Mouse (Mus musculus) layer of hippocampus, adult 6 months (tissue): ENCODE measurements around the gene Rassf2. TPM values are rescaled to one million over a fixed set of nuclear protein-coding genes. Genes with fewer than 3 reads are reported as not detected.

ENCODE experiments used
- long read RNA-seq, 2 experiments: library from polyadenylated mRNA; unstranded; transcript quantifications; one replicate each; pipeline ENCODE4 v2.0.0; 2019 to 2020
- polyA plus RNA-seq: library from polyadenylated mRNA; unstranded; fragments of <200 nt; fragmentation: Nextera tagmentation; gene quantifications from 2 replicates; pipeline ENCODE4 v1.2.3, GENCODE M21; 2021

The Rassf2 gene
- polyA plus RNA-seq: 7.0 and 8.0 TPM in 2 replicates
- long read RNA-seq, experiment 1, full-length matches to known transcripts: 4 of 20 reads
- long read RNA-seq, experiment 1, partial matches to known transcripts: 1 of 20 reads
- long read RNA-seq, experiment 1, other reads (novel, unspliced or antisense): 15 of 20 reads
- long read RNA-seq, experiment 2, full-length matches to known transcripts: 26 of 76 reads
- long read RNA-seq, experiment 2, partial matches to known transcripts: 5 of 76 reads
- long read RNA-seq, experiment 2, other reads (novel, unspliced or antisense): 45 of 76 reads

GRCm38 (mm10) chr2:132029646-132030417, at the start of gene Rassf2:
Gene Rassf2, minus strand, starts transcription at chr2:132030258.

GRCm38 (mm10) chr2:131950598-131951095, 79.4 kb downstream of the Rassf2 start, which contains the start of gene Prnd:
Gene Prnd, plus strand, starts transcription at chr2:131950861.

Other genes with a start within 250 kb of the Rassf2 start
- 0.14 and 0.20 TPM in 2 replicates for gene Erv3, start 170.5 kb downstream of the Rassf2 start, polyA plus RNA-seq
- gene Prnp, start 120.3 kb downstream of the Rassf2 start, polyA plus RNA-seq: 875 and 881 TPM in 2 replicates
- 0.11 and 0.13 TPM in 2 replicates for gene Prn, start 120.3 kb downstream of the Rassf2 start, polyA plus RNA-seq
- not detected in 2 replicates for gene Prnd, start 79.4 kb downstream of the Rassf2 start, polyA plus RNA-seq
- gene Slc23a2, start 114.8 kb upstream of the Rassf2 start, polyA plus RNA-seq: 26.8 and 33.4 TPM in 2 replicates
- 66.4 and 66.6 TPM in 2 replicates for gene Tmem230, start 217.5 kb upstream of the Rassf2 start, polyA plus RNA-seq
- gene Pcna, start 223.1 kb upstream of the Rassf2 start, polyA plus RNA-seq: 62.1 and 63.3 TPM in 2 replicates
- 91.4 and 133 TPM in 2 replicates for gene Cds2, start 232.9 kb upstream of the Rassf2 start, polyA plus RNA-seq